Mouse (Mus musculus): ENCODE measurements around the gene Myo16. TPM values are rescaled to one million over a fixed set of nuclear protein-coding genes. Genes with fewer than 3 reads are reported as not detected.

Gene Myo16
- polyA plus RNA-seq, 1 experiment from 2014 or later, result 7.2 TPM

DNA sequence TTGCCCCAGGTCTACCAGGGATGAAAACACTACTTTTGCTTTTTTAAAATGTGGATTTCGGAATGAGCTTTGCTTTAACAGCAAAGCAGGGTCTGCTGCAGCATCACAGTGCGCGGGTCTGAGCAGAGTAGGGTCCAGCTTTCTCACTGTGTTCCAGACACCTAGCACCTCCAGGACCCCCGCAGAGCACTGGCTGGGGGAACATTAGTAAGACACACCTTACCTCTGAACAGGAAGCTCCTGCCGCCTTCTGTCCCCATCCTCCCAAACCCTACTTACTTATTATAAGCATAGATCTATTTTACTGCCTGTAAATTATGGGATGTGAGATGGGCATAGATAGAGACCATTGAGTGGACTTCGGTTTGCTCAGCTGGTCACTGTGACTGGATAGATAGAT lies 263.6 kb downstream of the Myo16 start:
- WGBS, result 93% methylated on average over 6 of the region's 6 CpGs
- no peak overlapping the region for H3K9ac ChIP-seq (ENCODE audit: low read depth, low read length)
- no peaks in the 10 kb centered on the region for H3K36me3 ChIP-seq (ENCODE audit: control insufficient read depth, insufficient read depth, low read length)
- H3K4me3 ChIP-seq (ENCODE audit: low read depth, low read length), result no peak overlapping the region
- no peak for ATAC-seq
- H3K27ac ChIP-seq (ENCODE audit: low read length), result no peak overlapping the region
- no peak overlapping the region for H3K4me2 ChIP-seq (ENCODE audit: low read length)
- H3K4me1 ChIP-seq (ENCODE audit: control insufficient read depth, insufficient read depth, low read length), result peaks cover 5% of the 10 kb centered on the region
- H3K27me3 ChIP-seq (ENCODE audit: control insufficient read depth, insufficient read depth, low read depth, low read length), result no peaks in the 10 kb centered on the region
- no peaks in the 10 kb centered on the region for H3K9me3 ChIP-seq (replicated peaks; ENCODE audit: control insufficient read depth, low read length, poor library complexity, severe bottlenecking)

- no peak overlapping the region for H3K4me3 ChIP-seq (ENCODE audit: low read depth, low read length)
- H3K27ac ChIP-seq (ENCODE audit: low read length), result no peak overlapping the region
- H3K36me3 ChIP-seq (ENCODE audit: control insufficient read depth, insufficient read depth, low read length), result no peaks in the 10 kb centered on the region
- no peak overlapping the region for H3K4me2 ChIP-seq (ENCODE audit: low read length)
- no peak overlapping the region for H3K9ac ChIP-seq (ENCODE audit: low read depth, low read length)
- H3K4me1 ChIP-seq (ENCODE audit: control insufficient read depth, insufficient read depth, low read length), result peaks cover 5% of the 10 kb centered on the region
- no peaks in the 10 kb centered on the region for H3K9me3 ChIP-seq (replicated peaks; ENCODE audit: control insufficient read depth, low read length, poor library complexity, severe bottlenecking)
- 90% methylated on average over 8 of the region's 8 CpGs for WGBS
- no peak for ATAC-seq
- H3K27me3 ChIP-seq (ENCODE audit: control insufficient read depth, insufficient read depth, low read depth, low read length), result no peaks in the 10 kb centered on the region
These were observed 264.3 kb downstream of the Myo16 start for GRCm38 (mm10) chr8:10418013-10418412.

DNA sequence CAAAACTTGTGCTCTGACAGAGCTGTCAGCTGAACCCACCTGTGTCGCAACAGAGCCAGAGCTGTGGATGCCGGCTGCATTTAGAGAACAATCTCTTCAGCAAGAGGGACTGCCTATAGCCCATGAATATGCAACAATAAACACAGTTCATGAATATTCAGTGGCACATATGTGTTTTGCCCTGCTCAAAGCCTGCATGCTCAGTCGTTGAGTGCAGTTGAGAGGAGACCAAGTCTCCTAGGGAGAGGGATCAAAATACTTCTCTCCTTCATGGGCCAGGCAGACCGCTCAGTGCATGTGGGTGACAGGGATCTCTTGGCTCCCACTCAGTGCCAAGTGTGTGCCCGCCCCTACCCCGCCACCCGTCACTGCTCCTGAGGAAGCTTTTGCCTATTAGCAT lies 265.3 kb downstream of the Myo16 start:
- 0 out of 2 replicates have a peak, but pooled peaks have one; percentile 32 for ATAC-seq
- Histone ChIP-seq H3K27ac (ENCODE audit: low read length) (no peak overlapping the region), H3K36me3 (ENCODE audit: control insufficient read depth, insufficient read depth, low read length) (no peaks in the 10 kb centered on the region), H3K4me1 (ENCODE audit: control insufficient read depth, insufficient read depth, low read length) (peaks cover 3% of the 10 kb centered on the region), H3K9me3 (replicated peaks; ENCODE audit: control insufficient read depth, low read length, poor library complexity, severe bottlenecking) (no peaks in the 10 kb centered on the region), H3K4me3 (ENCODE audit: low read depth, low read length) (no peak overlapping the region), H3K27me3 (ENCODE audit: control insufficient read depth, insufficient read depth, low read depth, low read length) (no peaks in the 10 kb centered on the region), H3K4me2 (ENCODE audit: low read length) (no peak overlapping the region), H3K9ac (ENCODE audit: low read depth, low read length) (no peak overlapping the region; the same call in 1 of the 2 replicates)
- WGBS, result 25% methylated on average over 7 of the region's 7 CpGs

DNA sequence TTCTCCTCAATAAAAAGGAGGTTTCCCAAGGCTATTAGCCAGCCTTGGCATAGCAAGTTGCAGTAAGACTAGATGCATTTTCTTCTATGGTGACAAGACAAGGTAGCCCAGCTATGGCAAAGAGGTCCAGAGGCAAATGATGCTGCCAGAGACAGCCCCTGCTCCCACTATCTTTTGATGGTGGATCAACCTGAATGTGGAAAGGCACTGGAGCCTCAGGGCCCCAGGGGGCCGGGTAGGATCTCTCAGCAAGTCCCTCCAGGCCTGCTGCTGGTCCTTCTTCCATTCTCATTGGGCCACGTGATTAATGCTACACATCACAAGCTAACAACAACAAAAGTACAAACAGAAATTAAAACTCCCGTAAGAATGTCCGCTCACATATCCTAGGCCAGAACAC lies 266.0 kb downstream of the Myo16 start:
- WGBS, result 78% methylated on average over 4 of the region's 4 CpGs
- no peaks in the 10 kb centered on the region for H3K27me3 ChIP-seq (ENCODE audit: control insufficient read depth, insufficient read depth, low read depth, low read length)
- no peak overlapping the region for H3K4me2 ChIP-seq (ENCODE audit: low read length)

GRCm38 (mm10) chr8:10420551-10420950 lies 266.8 kb downstream of the Myo16 start:
- WGBS, result 89% methylated on average over 6 of the region's 6 CpGs
- Histone ChIP-seq H3K4me3 (ENCODE audit: low read depth, low read length) (no peak overlapping the region), H3K27ac (ENCODE audit: low read length) (no peak overlapping the region), H3K9ac (ENCODE audit: low read depth, low read length) (no peak overlapping the region), H3K9me3 (replicated peaks; ENCODE audit: control insufficient read depth, low read length, poor library complexity, severe bottlenecking) (no peaks in the 10 kb centered on the region), H3K36me3 (ENCODE audit: control insufficient read depth, insufficient read depth, low read length) (no peaks in the 10 kb centered on the region), H3K4me1 (ENCODE audit: control insufficient read depth, insufficient read depth, low read length) (peaks cover 3% of the 10 kb centered on the region), H3K4me2 (ENCODE audit: low read length) (no peak overlapping the region), H3K27me3 (ENCODE audit: control insufficient read depth, insufficient read depth, low read depth, low read length) (no peaks in the 10 kb centered on the region)
- ATAC-seq, result no peak

More for the DNA sequence above, 266.0 kb downstream of the Myo16 start:
- no peaks in the 10 kb centered on the region for H3K36me3 ChIP-seq (ENCODE audit: control insufficient read depth, insufficient read depth, low read length)
- no peak overlapping the region for H3K27ac ChIP-seq (ENCODE audit: low read length)
- H3K4me3 ChIP-seq (ENCODE audit: low read depth, low read length), result no peak overlapping the region
- no peaks in the 10 kb centered on the region for H3K9me3 ChIP-seq (replicated peaks; ENCODE audit: control insufficient read depth, low read length, poor library complexity, severe bottlenecking)
- H3K9ac ChIP-seq (ENCODE audit: low read depth, low read length), result no peak overlapping the region
- no peak for ATAC-seq
- peaks cover 3% of the 10 kb centered on the region for H3K4me1 ChIP-seq (ENCODE audit: control insufficient read depth, insufficient read depth, low read length)

- no peak for ATAC-seq
- Histone ChIP-seq H3K9me3 (replicated peaks; ENCODE audit: control insufficient read depth, low read length, poor library complexity, severe bottlenecking) (no peaks in the 10 kb centered on the region), H3K36me3 (ENCODE audit: control insufficient read depth, insufficient read depth, low read length) (no peaks in the 10 kb centered on the region), H3K9ac (ENCODE audit: low read depth, low read length) (no peak overlapping the region), H3K27me3 (ENCODE audit: control insufficient read depth, insufficient read depth, low read depth, low read length) (no peaks in the 10 kb centered on the region), H3K4me2 (ENCODE audit: low read length) (no peak overlapping the region), H3K4me1 (ENCODE audit: control insufficient read depth, insufficient read depth, low read length) (peaks cover 3% of the 10 kb centered on the region), H3K27ac (ENCODE audit: low read length) (no peak overlapping the region), H3K4me3 (ENCODE audit: low read depth, low read length) (no peak overlapping the region)
- WGBS, result 89% methylated on average over 7 of the region's 9 CpGs
These were observed 267.9 kb downstream of the Myo16 start for GRCm38 (mm10) chr8:10421516-10422090.

DNA sequence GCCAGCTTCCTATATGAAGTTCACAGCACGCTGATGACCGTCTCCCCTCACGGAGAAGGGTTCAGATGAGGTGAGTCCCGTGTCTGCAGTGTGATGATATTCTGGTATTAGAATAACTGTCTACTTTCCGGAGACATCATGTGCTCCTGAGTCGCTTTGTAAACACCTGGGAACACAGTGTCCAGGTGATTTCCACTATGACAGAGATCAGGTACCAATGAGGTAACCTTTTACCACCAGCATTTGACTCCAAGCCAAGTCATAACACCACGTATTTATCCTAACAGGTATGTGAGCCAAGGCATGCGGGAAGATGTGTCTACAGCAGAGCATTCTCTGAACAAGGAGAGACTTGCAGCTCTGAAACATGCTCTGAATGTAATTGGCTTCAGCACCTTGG lies 281.8 kb downstream of the Myo16 start:
- no peaks in the 10 kb centered on the region for H3K36me3 ChIP-seq (ENCODE audit: control insufficient read depth, insufficient read depth, low read length)
- H3K4me3 ChIP-seq (ENCODE audit: low read depth, low read length), result no peak overlapping the region
- H3K9ac ChIP-seq (ENCODE audit: low read depth, low read length), result no peak overlapping the region
- H3K4me2 ChIP-seq (ENCODE audit: low read length), result no peak overlapping the region
- H3K27me3 ChIP-seq (ENCODE audit: control insufficient read depth, insufficient read depth, low read depth, low read length), result no peaks in the 10 kb centered on the region
- no peaks in the 10 kb centered on the region for H3K9me3 ChIP-seq (replicated peaks; ENCODE audit: control insufficient read depth, low read length, poor library complexity, severe bottlenecking)
- WGBS, result 92% methylated on average over 8 of the region's 8 CpGs
- H3K27ac ChIP-seq (ENCODE audit: low read length), result no peak overlapping the region
- peaks cover 5% of the 10 kb centered on the region for H3K4me1 ChIP-seq (ENCODE audit: control insufficient read depth, insufficient read depth, low read length)
- no peak for ATAC-seq

DNA sequence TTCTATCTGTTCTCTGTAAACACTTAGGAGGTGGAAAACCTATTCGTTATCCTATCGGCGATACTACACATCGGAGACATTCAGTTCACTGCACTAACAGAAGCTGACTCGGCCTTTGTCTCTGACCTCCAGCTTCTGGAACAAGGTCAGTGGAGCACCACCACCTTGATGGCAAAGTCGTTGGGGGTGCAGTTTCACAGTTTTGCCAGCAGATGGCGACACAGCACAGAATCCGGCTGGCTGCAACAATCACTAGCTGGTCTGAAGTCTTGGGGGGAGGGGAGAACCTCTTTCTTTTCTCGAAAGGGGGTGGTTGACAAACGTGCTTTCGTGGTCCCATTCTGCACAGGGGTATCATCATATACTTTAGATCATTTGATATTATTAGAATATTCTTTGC lies 285.1 kb downstream of the Myo16 start:
- Histone ChIP-seq H3K36me3 (ENCODE audit: control insufficient read depth, insufficient read depth, low read length) (no peaks in the 10 kb centered on the region), H3K4me2 (ENCODE audit: low read length) (no peak overlapping the region), H3K9me3 (replicated peaks; ENCODE audit: control insufficient read depth, low read length, poor library complexity, severe bottlenecking) (no peaks in the 10 kb centered on the region), H3K4me1 (ENCODE audit: control insufficient read depth, insufficient read depth, low read length) (peaks cover 5% of the 10 kb centered on the region), H3K9ac (ENCODE audit: low read depth, low read length) (no peak overlapping the region), H3K27ac (ENCODE audit: low read length) (no peak overlapping the region), H3K27me3 (ENCODE audit: control insufficient read depth, insufficient read depth, low read depth, low read length) (no peaks in the 10 kb centered on the region), H3K4me3 (ENCODE audit: low read depth, low read length) (no peak overlapping the region)
- peak; percentile 36; the same call in 1 of the 2 replicates for ATAC-seq
- WGBS, result 14% methylated on average over 11 of the region's 11 CpGs

GRCm38 (mm10) chr8:10439595-10440453 lies 286.1 kb downstream of the Myo16 start:
- 66% methylated on average over 16 of the region's 16 CpGs for whole genome bisulfite sequencing
- no peak overlapping the region for H3K27ac ChIP-seq (ENCODE audit: low read length)

More at GRCm38 (mm10) chr8:10439595-10440453, 286.1 kb downstream of the Myo16 start:
- Histone ChIP-seq H3K9me3 (replicated peaks; ENCODE audit: control insufficient read depth, low read length, poor library complexity, severe bottlenecking) (no peaks in the 10 kb centered on the region), H3K27me3 (ENCODE audit: control insufficient read depth, insufficient read depth, low read depth, low read length) (no peaks in the 10 kb centered on the region), H3K4me3 (ENCODE audit: low read depth, low read length) (no peak overlapping the region), H3K4me2 (ENCODE audit: low read length) (no peak overlapping the region), H3K4me1 (ENCODE audit: control insufficient read depth, insufficient read depth, low read length) (peaks cover 5% of the 10 kb centered on the region), H3K9ac (ENCODE audit: low read depth, low read length) (no peak overlapping the region), H3K36me3 (ENCODE audit: control insufficient read depth, insufficient read depth, low read length) (no peaks in the 10 kb centered on the region)
- ATAC-seq, result no peak

Data from midbrain, embryonic 16.5 days (tissue).